Mouse (Mus musculus) liver, adult 2 months (tissue): ENCODE data around the gene Pgam2. TPM values are rescaled to one million over a fixed set of nuclear protein-coding genes. Genes with fewer than 3 reads are reported as not detected.

Experiments used
- DNase-seq: peaks from one replicate; pipeline ENCODE4 v3.0.0-alpha.2; 2011; ENCODE audit warnings: low read depth, low spot score; ENCODE audit errors: extremely low read depth
- H3K27ac ChIP-seq: fragments of 200-500 bp; replicated peaks from 2 replicates; pipeline ENCODE4 v1.5.1; 2012; ENCODE audit warnings: low read depth, mild to moderate bottlenecking, control low read depth, inconsistent platforms, low read length; ENCODE audit not compliant: insufficient read depth
- H3K27me3 ChIP-seq: fragments of 200-500 bp; 2 replicates; pipeline ENCODE4 v1.6.1; 2012; ENCODE audit warnings: mild to moderate bottlenecking, moderate library complexity, low read length, inconsistent platforms; ENCODE audit not compliant: control insufficient read depth, insufficient read depth
- H3K36me3 ChIP-seq: fragments of 200-500 bp; 2 replicates; pipeline ENCODE4 v1.6.1; 2012; ENCODE audit warnings: low read length, inconsistent platforms; ENCODE audit not compliant: control insufficient read depth, insufficient read depth
- H3K4me1 ChIP-seq: fragments of 200-500 bp; 2 replicates; pipeline ENCODE4 v1.6.1; 2011; ENCODE audit warnings: low read length; ENCODE audit not compliant: control insufficient read depth, insufficient read depth
- H3K4me3 ChIP-seq: fragments of 200-500 bp; 2 replicates; pipeline ENCODE4 v1.5.1; 2011; ENCODE audit warnings: low read depth, mild to moderate bottlenecking, control low read depth, low read length, moderate library complexity; ENCODE audit not compliant: insufficient read depth
- H3K79me2 ChIP-seq: fragments of 200-500 bp; 2 replicates; pipeline ENCODE4 v1.6.1; 2012; ENCODE audit warnings: inconsistent platforms, mild to moderate bottlenecking, low read length, moderate library complexity; ENCODE audit not compliant: control insufficient read depth, insufficient read depth
- H3K9ac ChIP-seq: fragments of 200-500 bp; 2 replicates; pipeline ENCODE4 v1.6.1; 2012; ENCODE audit warnings: low read depth, mild to moderate bottlenecking, control low read depth, inconsistent platforms, low read length
- CTCF ChIP-seq: fragments of 200-500 bp; IDR thresholded peaks from 2 replicates; pipeline ENCODE4 v1.5.1; 2011; ENCODE audit warnings: low read depth, low read length, control low read depth
- POLR2A ChIP-seq: fragments of 200-500 bp; IDR thresholded peaks from 2 replicates; pipeline ENCODE4 v1.6.1; 2011; ENCODE audit warnings: low read length, control low read depth; ENCODE audit not compliant: insufficient read depth; ENCODE audit errors: extremely low read depth
- WGBS: fragments of 180-500 bp; shearing (Covaris S2); methylation state at CpG from one replicate; pipeline ENCODE4 v1.1.7; 2018; 5-methylcytosine and 5-hydroxymethylcytosine counted together
- polyA plus RNA-seq: library from polyadenylated mRNA; depleted of rRNA; stranded (reverse); fragments of >200 nt; gene quantifications from 2 replicates; pipeline ENCODE4 v1.2.3, GENCODE M21; 2012; rRNA removed
- total RNA-seq: library from RNA; depleted of rRNA; stranded (reverse); fragments of >200 nt; gene quantifications from 2 replicates; pipeline ENCODE4 v1.2.3, GENCODE M21; 2014; rRNA removed

Pgam2 gene
- total RNA-seq (0.13 and 0.92 TPM in 2 replicates), polyA plus RNA-seq (not detected in 2 replicates)

DNA sequence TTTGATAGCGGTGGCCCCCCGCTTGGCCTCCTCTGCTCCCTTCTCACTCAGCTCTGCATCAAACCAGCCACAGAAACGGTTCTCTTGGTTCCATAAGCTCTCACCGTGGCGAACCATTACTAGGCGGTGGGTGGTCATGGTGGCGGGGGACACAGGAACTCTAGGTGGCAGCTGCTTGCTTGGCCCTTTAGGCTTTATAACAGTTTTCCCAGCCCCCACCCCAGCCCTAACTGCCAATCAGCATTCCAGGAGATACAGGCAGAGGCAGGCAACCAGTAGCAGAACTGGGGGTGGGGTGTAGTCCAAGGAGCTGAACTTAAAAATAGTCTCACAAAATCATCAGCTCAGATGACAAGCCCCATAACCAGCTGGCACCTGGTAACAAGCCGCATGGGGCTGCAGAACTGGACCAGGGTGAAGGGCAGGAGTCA lies at the start of gene Pgam2:
Gene Pgam2 (minus strand): TSS at position 183 of the 431 bp plus-strand sequence.
- WGBS: 54% methylated on average over 8 of the region's 8 CpGs
- no peak for DNase-seq
- Histone ChIP-seq H3K4me1 (no peaks in the 10 kb centered on the region), H3K9ac (no peak within 1 kb of the TSS), H3K79me2 (no peaks in the 10 kb centered on the region), H3K27ac (no peak within 1 kb of the TSS), H3K36me3 (peaks cover 2% of the 10 kb centered on the region; the same call in 1 of the 2 replicates), H3K27me3 (no peaks in the 10 kb centered on the region), H3K4me3 (no peak within 1 kb of the TSS)
- TF ChIP-seq CTCF (no peak), POLR2A (no peak)

DNA sequence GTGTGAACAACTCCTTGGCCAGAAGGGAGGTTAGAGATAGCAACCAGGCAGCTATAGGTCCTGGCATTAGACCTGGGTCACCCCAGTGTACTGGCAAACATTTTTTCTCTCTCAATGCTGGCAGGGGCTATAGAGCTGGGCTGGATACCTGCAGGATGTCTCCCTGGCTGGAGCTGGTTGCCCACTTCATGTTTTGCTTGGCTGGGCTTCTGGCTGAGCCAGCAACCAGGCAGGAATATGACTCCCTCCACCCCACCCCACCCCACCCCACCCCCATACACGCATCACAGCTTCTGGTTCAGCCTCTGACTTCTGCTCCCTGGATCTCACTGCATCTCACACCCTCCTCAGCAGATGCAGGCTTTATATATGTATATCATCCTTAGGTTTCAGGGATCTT lies 48.8 kb upstream of the Pgam2 start:
- no peak overlapping the region for H3K9ac ChIP-seq
- DNase-seq: no peak
- no peaks in the 10 kb centered on the region for H3K4me1 ChIP-seq
- H3K27me3 ChIP-seq: no peaks in the 10 kb centered on the region
- no peak overlapping the region for H3K27ac ChIP-seq
- H3K79me2 ChIP-seq: no peaks in the 10 kb centered on the region
- H3K4me3 ChIP-seq: no peak overlapping the region
- TF ChIP-seq POLR2A: no peak
- TF ChIP-seq CTCF: no peak
- 59% methylated on average over 1 of the region's 1 CpGs for WGBS
- H3K36me3 ChIP-seq: no peaks in the 10 kb centered on the region

DNA sequence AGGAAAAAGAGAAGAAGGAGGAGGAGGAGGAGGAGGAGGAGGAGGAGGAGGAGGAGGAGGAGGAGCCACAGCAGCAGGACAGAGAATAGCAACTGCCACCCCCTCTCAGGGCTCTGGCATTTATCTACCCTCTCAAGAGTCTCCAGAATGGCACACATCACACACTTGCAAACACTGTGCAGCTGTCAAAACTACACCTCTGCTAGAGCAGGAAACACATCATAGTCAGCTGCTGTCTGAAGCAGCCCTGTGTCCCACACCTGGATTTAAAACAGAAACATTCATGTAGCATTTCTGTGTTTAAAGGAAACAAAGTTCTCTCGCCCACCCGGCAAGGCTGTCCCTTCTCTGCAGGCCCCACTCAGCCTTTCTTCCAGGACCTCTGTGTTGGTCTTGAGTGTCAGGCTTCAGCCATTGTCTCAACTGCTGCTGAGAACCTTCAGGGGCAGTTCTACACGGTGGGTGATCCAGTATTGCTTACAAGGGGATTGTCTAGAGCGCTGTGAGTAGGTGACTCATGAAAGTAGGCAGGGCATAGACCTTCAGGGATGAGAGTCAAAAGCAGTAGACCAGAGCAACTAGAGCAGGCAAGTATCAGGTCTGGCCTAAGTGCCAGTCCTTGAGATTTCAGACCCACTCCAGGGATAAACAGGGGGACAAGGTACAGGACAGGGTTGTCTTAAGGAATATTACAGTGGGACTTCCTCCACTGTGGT lies 47.6 kb upstream of the Pgam2 start:
- Histone ChIP-seq H3K79me2 (no peaks in the 10 kb centered on the region), H3K9ac (no peak overlapping the region), H3K27ac (no peak overlapping the region), H3K4me1 (0 out of 2 replicates have a peak, but pooled peaks cover 2% of the 10 kb centered on the region), H3K4me3 (no peak overlapping the region), H3K27me3 (no peaks in the 10 kb centered on the region), H3K36me3 (no peaks in the 10 kb centered on the region)
- WGBS: 74% methylated on average over 4 of the region's 4 CpGs
- no peak for DNase-seq
- TF ChIP-seq POLR2A: no peak

DNA sequence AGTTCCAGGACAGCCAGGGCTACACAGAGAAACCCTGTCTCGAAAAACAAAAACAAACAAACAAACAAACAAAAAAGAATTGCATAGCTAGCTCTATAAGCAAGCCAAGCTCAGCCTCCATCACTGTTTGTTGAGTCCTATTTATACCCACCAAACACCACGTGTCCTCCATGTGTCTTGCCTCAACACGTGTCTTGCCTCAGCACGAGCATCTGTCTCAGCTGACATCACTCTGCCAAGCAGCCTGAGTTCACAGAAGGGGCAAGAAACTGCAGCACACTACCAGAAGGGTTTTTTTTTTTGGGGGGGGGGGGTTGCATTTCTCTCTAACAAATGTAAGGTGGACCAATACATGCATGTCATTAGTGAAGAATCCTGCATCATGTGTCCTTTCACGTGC lies 46.9 kb upstream of the Pgam2 start:
- no peak for DNase-seq
- H3K4me1 ChIP-seq: 0 out of 2 replicates have a peak, but pooled peaks cover 3% of the 10 kb centered on the region
- H3K79me2 ChIP-seq: no peaks in the 10 kb centered on the region
- 74% methylated on average over 5 of the region's 5 CpGs for WGBS
- H3K27me3 ChIP-seq: no peaks in the 10 kb centered on the region
- no peak overlapping the region for H3K27ac ChIP-seq
- TF ChIP-seq CTCF: no peak
- TF ChIP-seq POLR2A: no peak
- no peaks in the 10 kb centered on the region for H3K36me3 ChIP-seq
- no peak overlapping the region for H3K9ac ChIP-seq
- no peak overlapping the region for H3K4me3 ChIP-seq

DNA sequence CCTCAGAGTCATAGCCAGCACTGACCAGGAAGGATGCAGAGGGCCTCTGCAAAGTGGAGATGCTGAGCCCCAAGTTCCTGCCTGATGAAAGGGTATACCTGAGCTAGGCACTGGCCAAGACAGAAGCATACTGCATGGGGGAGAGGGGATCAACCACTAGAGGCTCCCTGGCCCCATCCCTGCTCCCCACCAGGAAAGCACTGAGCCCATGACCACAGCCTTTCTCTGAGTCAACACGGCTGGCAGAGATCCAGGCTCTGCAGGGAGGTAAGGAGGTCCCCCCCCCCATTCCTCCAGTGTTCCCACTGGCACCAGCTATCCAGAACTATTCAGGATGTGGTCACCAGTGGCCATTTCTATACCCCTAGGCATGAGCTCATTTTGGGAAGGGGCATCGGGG lies 45.8 kb upstream of the Pgam2 start:
- H3K9ac ChIP-seq: no peak overlapping the region
- no peak overlapping the region for H3K4me3 ChIP-seq
- TF ChIP-seq POLR2A: no peak
- TF ChIP-seq CTCF: no peak
- H3K4me1 ChIP-seq: 0 out of 2 replicates have a peak, but pooled peaks cover 3% of the 10 kb centered on the region
- no peak for DNase-seq
- WGBS: 76% methylated on average over 2 of the region's 2 CpGs
- H3K36me3 ChIP-seq: no peaks in the 10 kb centered on the region
- H3K27me3 ChIP-seq: no peaks in the 10 kb centered on the region
- H3K27ac ChIP-seq: no peak overlapping the region
- no peaks in the 10 kb centered on the region for H3K79me2 ChIP-seq

DNA sequence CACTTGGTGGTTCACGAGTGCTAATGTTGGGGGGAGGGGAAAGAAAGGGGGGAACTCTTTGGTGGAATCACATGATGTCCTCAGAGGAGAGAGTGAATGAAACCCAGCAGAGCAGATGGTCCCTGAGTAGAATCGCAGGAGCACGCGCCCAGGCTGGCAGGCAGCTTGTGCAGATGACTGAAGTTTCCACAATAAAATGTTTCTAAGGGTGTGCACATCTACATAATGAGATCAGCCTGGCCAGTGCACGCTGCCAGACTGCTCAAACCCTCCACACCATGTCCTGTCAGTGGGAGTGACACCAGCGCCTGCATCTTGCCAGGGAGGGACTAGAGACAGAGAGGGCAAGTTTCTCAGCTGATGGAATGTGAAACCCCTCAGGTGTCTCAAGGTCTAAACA lies 45.2 kb upstream of the Pgam2 start:
- no peak overlapping the region for H3K27ac ChIP-seq
- 0 out of 2 replicates have a peak, but pooled peaks cover 3% of the 10 kb centered on the region for H3K4me1 ChIP-seq
- no peak for TF ChIP-seq CTCF
- TF ChIP-seq POLR2A: no peak
- DNase-seq: no peak
- no peak overlapping the region for H3K4me3 ChIP-seq
- H3K36me3 ChIP-seq: no peaks in the 10 kb centered on the region
- H3K9ac ChIP-seq: no peak overlapping the region
- H3K27me3 ChIP-seq: no peaks in the 10 kb centered on the region
- no peaks in the 10 kb centered on the region for H3K79me2 ChIP-seq
- 86% methylated on average over 6 of the region's 6 CpGs for WGBS
